Mouse (Mus musculus) Patski (cell line): ENCODE measurements at regions not wholly inside any gene's neighbourhood (a gene's known extent, or its start where the extent isn't known, plus 50 kb on each side); places are given as distances from the start of the nearest gene placed in this dataset.

Source experiments
- ATAC-seq: fragments of 100-300 bp; one replicate; pipeline ENCODE4 v1.8.0; 2021
- CTCF ChIA-PET: fragments of 350-600 bp; sonication (Branson Sonifier 250); formaldehyde crosslinking; loops from one replicate; lab custom pipeline; 2022; ENCODE audit warnings: inconsistent platforms; lab: Charles Lee
- POLR2A ChIA-PET: fragments of 350-600 bp; sonication (Branson Sonifier 250); formaldehyde crosslinking; loops from one replicate; lab custom pipeline; 2022; ENCODE audit warnings: antibody characterized with exemption, inconsistent platforms; lab: Charles Lee
- DNase-seq: peaks from one replicate; pipeline ENCODE4 v3.0.0-alpha.2; 2011; ENCODE audit warnings: low read depth, low spot score
- H3K27me3 ChIP-seq: fragments of 371-371 bp; one replicate; pipeline ENCODE4 v1.5.1; 2021
- CTCF ChIP-seq: fragments of 100-300 bp; IDR thresholded peaks from one replicate; pipeline ENCODE4 v1.5.1; 2021
- in situ Hi-C: fragments of 300-500 bp; cut with MboI; formaldehyde crosslinking; loops from 3 replicates; pipeline ENCODE4 v1.11.1; 2018; ENCODE audit warnings: low pct_unique_long_range_greater_than_20kb, mixed read lengths

GRCm38 (mm10) chr12:6815775-6816577 is 1161.5 kb upstream of the Apob start:
- no peak for DNase-seq
- no peak for TF ChIP-seq CTCF

DNA sequence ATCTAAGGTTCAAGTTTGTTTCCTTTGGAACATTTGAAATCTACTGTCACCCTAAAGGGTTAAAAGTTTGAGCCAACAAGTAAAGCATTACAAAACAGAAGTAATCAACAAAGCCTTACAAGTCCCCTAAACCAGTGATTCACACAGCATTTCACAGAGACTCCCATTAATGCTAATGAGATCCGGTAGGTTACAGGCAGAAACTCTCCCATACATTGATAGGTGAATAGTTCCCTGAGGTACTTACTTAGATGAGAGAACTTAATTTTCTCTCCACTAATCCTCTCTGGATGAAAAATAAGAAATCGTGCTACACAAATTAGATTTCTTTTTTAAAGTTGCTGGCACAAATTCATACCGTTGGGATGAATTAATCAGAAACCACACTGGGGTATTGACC is 1144.5 kb upstream of the Apob start:
- no peak for ATAC-seq

More at GRCm38 (mm10) chr12:6815775-6816577, 1161.5 kb upstream of the Apob start:
- no peak for ATAC-seq
- no peaks in the 10 kb centered on the region for H3K27me3 ChIP-seq
- ChIA-PET POLR2A (no interaction called here), CTCF (no interaction called here)
- in situ Hi-C loops = no loop called here

GRCm38 (mm10) chr12:6837581-6837980 is 1139.9 kb upstream of the Apob start:
- no peak for DNase-seq
- CTCF ChIA-PET = no interaction called here
- in situ Hi-C loops = no loop called here
- ATAC-seq = peak; percentile 74
- POLR2A ChIA-PET = no interaction called here
- no peaks in the 10 kb centered on the region for H3K27me3 ChIP-seq
- no peak for TF ChIP-seq CTCF

More for the DNA sequence above, 1144.5 kb upstream of the Apob start:
- no peak for TF ChIP-seq CTCF
- in situ Hi-C loops = no loop called here
- no peaks in the 10 kb centered on the region for H3K27me3 ChIP-seq
- ChIA-PET POLR2A (no interaction called here), CTCF (no interaction called here)
- DNase-seq = no peak

- no peak for TF ChIP-seq CTCF
- DNase-seq (no peak), ATAC-seq (no peak)
- ChIA-PET CTCF (no interaction called here), POLR2A (no interaction called here)
- in situ Hi-C loops = no loop called here
- H3K27me3 ChIP-seq = no peaks in the 10 kb centered on the region
Observed at GRCm38 (mm10) chr12:6848483-6848882, 1129.0 kb upstream of the Apob start.

DNA sequence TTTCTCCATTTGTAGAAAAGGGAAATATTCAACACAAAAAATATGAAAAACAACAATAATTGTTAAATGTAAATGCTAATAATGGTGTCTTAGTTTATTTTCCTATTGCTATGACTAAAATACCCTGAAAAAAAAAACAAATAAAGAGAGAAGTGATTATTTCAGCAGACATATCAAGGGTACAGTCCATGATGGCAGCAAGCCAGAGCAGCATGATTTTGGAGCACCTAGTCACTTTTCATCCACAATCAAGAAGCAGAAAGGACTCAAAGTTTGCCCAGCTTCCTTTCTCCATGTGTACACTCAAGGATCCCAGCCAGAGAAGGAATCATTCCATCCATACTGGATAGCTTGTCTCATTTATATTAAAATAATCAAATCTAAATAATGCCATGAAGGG is 1111.5 kb upstream of the Apob start:
- ChIA-PET POLR2A (no interaction called here), CTCF (no interaction called here)
- no peak for TF ChIP-seq CTCF
- no peak for DNase-seq
- no peaks in the 10 kb centered on the region for H3K27me3 ChIP-seq
- ATAC-seq = no peak
- in situ Hi-C loops = no loop called here
